Mouse (Mus musculus) intestine, embryonic 16.5 days (tissue): ENCODE measurements around the gene Sobp. TPM values are rescaled to one million over a fixed set of nuclear protein-coding genes. Genes with fewer than 3 reads are reported as not detected.
A peak's percentile ranks its signal among the peaks of the same experiment; 100 is the strongest.

Source experiments
- ATAC-seq: fragments of 200-750 bp; cut with Nextera tagmentation; 2 replicates; pipeline ENCODE4 v1.8.0; 2017; ENCODE audit warnings: moderate TSS enrichment, moderate library complexity
- H3K27ac ChIP-seq: fragments of 300-500 bp; sonication (generic); 2 replicates; pipeline ENCODE4 v1.5.1; 2014; ENCODE audit warnings: mild to moderate bottlenecking, low read length
- H3K27me3 ChIP-seq: fragments of 300-500 bp; sonication (generic); replicated peaks from 2 replicates; pipeline ENCODE4 v1.6.1; 2014; ENCODE audit warnings: low read length, control low read depth, mixed read lengths; ENCODE audit not compliant: control insufficient read depth, insufficient read depth
- H3K36me3 ChIP-seq: fragments of 300-500 bp; sonication (generic); 2 replicates; pipeline ENCODE4 v1.6.1; 2014; ENCODE audit warnings: low read length, control low read depth; ENCODE audit not compliant: control insufficient read depth, insufficient read depth
- H3K4me1 ChIP-seq: fragments of 300-500 bp; sonication (generic); 2 replicates; pipeline ENCODE4 v1.6.1; 2014; ENCODE audit warnings: low read length, control low read depth, mixed read lengths; ENCODE audit not compliant: control insufficient read depth, insufficient read depth
- H3K4me2 ChIP-seq: fragments of 300-500 bp; sonication (generic); 2 replicates; pipeline ENCODE4 v1.6.1; 2014; ENCODE audit warnings: low read depth, low read length, control low read depth
- H3K4me3 ChIP-seq: fragments of 300-500 bp; sonication (generic); 2 replicates; pipeline ENCODE4 v1.5.1; 2014; ENCODE audit warnings: mild to moderate bottlenecking, low read length
- H3K9ac ChIP-seq: fragments of 300-500 bp; sonication (generic); 2 replicates; pipeline ENCODE4 v1.6.1; 2014; ENCODE audit warnings: low read depth, low read length
- H3K9me3 ChIP-seq: fragments of 300-500 bp; sonication (generic); 2 replicates; pipeline ENCODE4 v1.6.1; 2016; ENCODE audit warnings: low read length, control low read depth; ENCODE audit not compliant: control insufficient read depth
- WGBS: fragments of 180-500 bp; shearing (Covaris S2); extraction: QIAGEN DNeasy Blood & Tissue Kit; methylation state at CpG from one replicate; pipeline ENCODE4 v1.1.7; 2014; 5-methylcytosine and 5-hydroxymethylcytosine counted together
- polyA plus RNA-seq: library from polyadenylated mRNA; unstranded; fragments of >200 nt; fragmentation: Nextera tagmentation; extraction: Ambion mirVana; gene quantifications from 2 replicates; pipeline ENCODE4 v1.2.1, GENCODE M21; 2015

Gene Sobp
- polyA plus RNA-seq, 1 experiment from 2014 or later = 0.46 TPM

- H3K4me3 ChIP-seq = no peak overlapping the region
- no peaks in the 10 kb centered on the region for H3K27me3 ChIP-seq
- peaks cover 4% of the 10 kb centered on the region; the same call in 1 of the 2 replicates for H3K4me1 ChIP-seq
- no peak overlapping the region for H3K9ac ChIP-seq
- no peaks in the 10 kb centered on the region for H3K9me3 ChIP-seq
- H3K4me2 ChIP-seq = no peak overlapping the region
- no peaks in the 10 kb centered on the region for H3K36me3 ChIP-seq
- 66% methylated on average over 6 of the region's 6 CpGs for WGBS
- peak overlapping the region; percentile 60; the same call in 1 of the 2 replicates for H3K27ac ChIP-seq
- ATAC-seq = no peak
Measured at GRCm38 (mm10) chr10:42961771-42962170, 212.6 kb downstream of the Sobp start.

GRCm38 (mm10) chr10:42958686-42959085, 215.6 kb downstream of the Sobp start:
- Histone ChIP-seq H3K4me1 (peaks cover 8% of the 10 kb centered on the region), H3K9ac (no peak overlapping the region), H3K36me3 (no peaks in the 10 kb centered on the region), H3K4me2 (peak overlapping the region; percentile 41), H3K4me3 (0 out of 2 replicates have a peak overlapping the region, but pooled peaks have one; percentile 19), H3K27ac (no peak overlapping the region), H3K27me3 (no peaks in the 10 kb centered on the region), H3K9me3 (no peaks in the 10 kb centered on the region)
- WGBS = 43% methylated on average over 4 of the region's 4 CpGs
- ATAC-seq = no peak

- Histone ChIP-seq H3K9ac (peak overlapping the region; percentile 51; the same call in 1 of the 2 replicates), H3K9me3 (no peaks in the 10 kb centered on the region), H3K4me3 (peak overlapping the region; percentile 19), H3K4me2 (peak overlapping the region; percentile 41), H3K36me3 (no peaks in the 10 kb centered on the region), H3K27me3 (no peaks in the 10 kb centered on the region), H3K27ac (no peak overlapping the region), H3K4me1 (peaks cover 8% of the 10 kb centered on the region)
- peak; percentile 40; the same call in 1 of the 2 replicates for ATAC-seq
- WGBS = 12% methylated on average over 21 of the region's 21 CpGs
Measured at GRCm38 (mm10) chr10:42957881-42958651, 216.3 kb downstream of the Sobp start.

- H3K9ac ChIP-seq = no peak overlapping the region
- 96% methylated on average over 3 of the region's 3 CpGs for WGBS
- no peak overlapping the region for H3K4me2 ChIP-seq
- ATAC-seq = peak; percentile 58
- H3K27ac ChIP-seq = no peak overlapping the region
- no peaks in the 10 kb centered on the region for H3K9me3 ChIP-seq
- no peak overlapping the region for H3K4me3 ChIP-seq
- peaks cover 13% of the 10 kb centered on the region for H3K4me1 ChIP-seq
- H3K27me3 ChIP-seq = no peaks in the 10 kb centered on the region
- no peaks in the 10 kb centered on the region for H3K36me3 ChIP-seq
Measured at GRCm38 (mm10) chr10:42955205-42955604, 219.1 kb downstream of the Sobp start.

GRCm38 (mm10) chr10:42953601-42954000, 220.7 kb downstream of the Sobp start:
- H3K36me3 ChIP-seq = no peaks in the 10 kb centered on the region
- ATAC-seq = no peak
- no peaks in the 10 kb centered on the region for H3K27me3 ChIP-seq
- WGBS = 74% methylated on average over 5 of the region's 5 CpGs
- H3K4me3 ChIP-seq = no peak overlapping the region
- no peak overlapping the region for H3K9ac ChIP-seq
- no peak overlapping the region for H3K4me2 ChIP-seq
- peaks cover 26% of the 10 kb centered on the region for H3K4me1 ChIP-seq
- no peaks in the 10 kb centered on the region for H3K9me3 ChIP-seq
- no peak overlapping the region for H3K27ac ChIP-seq

Other genes starting within 250 kb of the Sobp start
- 0.23 and 0.24 TPM in 2 replicates for gene 9030612E09Rik, start 174 bp upstream of the Sobp start, polyA plus RNA-seq
- 14.9 and 16.5 TPM in 2 replicates for gene Pdss2, start 47.0 kb upstream of the Sobp start, polyA plus RNA-seq